Mouse (Mus musculus): ENCODE data around the gene Gm3591.
"Not testable (repeated sequence)": the region's sequence is repeated elsewhere in the genome, so short reads cannot be mapped to it uniquely, and the experiment has no call there.

DNA sequence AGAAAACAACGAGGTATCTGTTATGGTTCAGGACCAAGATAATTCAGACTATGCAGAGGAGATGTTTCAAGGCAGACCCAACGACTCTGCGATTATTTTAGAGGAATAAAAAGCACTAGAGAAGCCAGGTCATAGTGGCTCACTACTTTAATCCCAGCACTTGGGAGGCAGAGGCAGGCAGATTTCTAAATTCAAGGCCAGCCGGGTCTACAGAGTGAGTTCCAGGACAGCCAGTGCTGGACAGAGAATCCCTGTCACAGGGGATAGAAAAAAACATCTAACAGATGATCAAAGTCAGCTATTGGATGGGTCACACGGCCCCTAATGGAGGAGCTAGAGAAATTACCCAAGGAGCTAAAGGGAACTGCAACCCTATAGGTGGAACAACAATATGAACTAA lies 27.9 kb upstream of the Gm3591 start:
- TF ChIP-seq CTCF (IDR thresholded peaks at IDR 0.05; ENCODE audit: borderline replicate concordance, extremely low read depth, insufficient read depth, insufficient read length); POLR2A (IDR thresholded peaks at IDR 0.05; ENCODE audit: borderline replicate concordance, extremely low read depth, insufficient read depth, insufficient read length, poor library complexity, severe bottlenecking): not testable (repeated sequence)
